Comparison of ENCODE assay signal across 8 mouse cellular contexts in the genomic region with DNA sequence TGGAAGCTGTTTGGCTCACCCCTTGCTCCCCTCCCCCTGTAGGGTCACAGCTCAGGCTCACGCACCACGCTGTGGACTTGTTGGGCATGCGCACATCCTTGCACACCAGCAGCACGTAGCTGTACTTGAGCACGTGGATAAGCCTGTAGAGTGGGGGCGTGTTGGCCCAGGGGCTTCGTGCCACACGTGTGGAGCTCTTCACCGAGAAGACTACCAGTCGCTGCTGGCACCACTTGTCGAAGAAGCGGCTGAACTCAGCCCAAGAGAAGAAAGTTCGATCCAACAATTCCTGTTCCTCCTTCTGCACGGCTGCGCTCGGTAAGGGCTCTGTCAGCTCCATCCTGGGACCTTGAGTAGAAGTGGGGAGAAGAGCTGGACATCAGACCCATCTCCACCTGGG. TPM values are rescaled to one million over a fixed set of nuclear protein-coding genes. Genes with fewer than 3 reads are reported as not detected.
A peak's percentile ranks its signal among the peaks of the same experiment; 100 is the strongest.
DNase-seq lines count a peak whose midpoint lies in the region; ATAC-seq lines count a peak whose summit lies in the region.

A gene (plus strand): TSS at position 203 of the 400 bp plus-strand sequence.

- H3K36me3 ChIP-seq in neural tube, embryonic 14.5 days (ENCODE audit: control insufficient read depth, insufficient read depth, low read length) = peaks cover 5% of the 10 kb centered on the region; the same call in 1 of the 2 replicates

- H3K9ac ChIP-seq in neural tube, embryonic 14.5 days (replicated peaks; ENCODE audit: low read depth, low read length) = peak within 1 kb of the TSS; percentile 72

- no peak for ATAC-seq in erythroblast, adult 5-6 weeks (replicated peaks; ENCODE audit: low FRiP score, poor library complexity, severe bottlenecking)
- ATAC-seq in neural tube, embryonic 14.5 days (ENCODE audit: low read depth) = no peak

- peak within 1 kb of the TSS; percentile 66 for H3K4me3 ChIP-seq in neural tube, embryonic 14.5 days (ENCODE audit: low read depth, low read length)

- 97% methylated on average over 16 of the region's 16 CpGs for WGBS in large intestine, adult 2 months
- WGBS in neural tube, embryonic 14.5 days = 98% methylated on average over 16 of the region's 16 CpGs

- no peak for DNase-seq in left cerebral cortex, postnatal 10 days (ENCODE audit: extremely low spot score in 1 of 2, low spot score in 2 of 2)
- no peak for DNase-seq in left cerebral cortex, postnatal 36 days (ENCODE audit: low spot score in 2 of 2)
- DNase-seq in adrenal gland, postnatal 36 days = no peak
- no peak for DNase-seq in large intestine, adult 2 months (ENCODE audit: low read depth, low spot score)
- DNase-seq in embryo, embryonic 11 days = no peak
- DNase-seq in right cerebral cortex, postnatal 4 days = no peak

- peak within 1 kb of the TSS; percentile 88; the same call in 1 of the 2 replicates for H3K27ac ChIP-seq in neural tube, embryonic 14.5 days (ENCODE audit: low read depth, low read length)

- no peaks in the 10 kb centered on the region for H3K27me3 ChIP-seq in neural tube, embryonic 14.5 days (ENCODE audit: control insufficient read depth, insufficient read depth, low read length)

- no peaks in the 10 kb centered on the region for H3K9me3 ChIP-seq in neural tube, embryonic 14.5 days (ENCODE audit: control insufficient read depth, low read length)

- H3K4me2 ChIP-seq in neural tube, embryonic 14.5 days (ENCODE audit: low read depth, low read length) = peak within 1 kb of the TSS; percentile 76

- peaks cover 5% of the 10 kb centered on the region for H3K4me1 ChIP-seq in neural tube, embryonic 14.5 days (ENCODE audit: control insufficient read depth, insufficient read depth, low read length)

- intact Hi-C loops in left cerebral cortex, postnatal 10 days (cut with DNase I) = no loop called here
- intact Hi-C loops in left cerebral cortex, postnatal 36 days (cut with DNase I) = loop anchor here (5.0 kb wide), 2 partner anchors 225 to 380 kb away; a partner anchor contains a TSS

RNA-seq across cellular contexts. Expression of the gene that starts here (rescaled TPM):
- total RNA-seq in left cerebral cortex, postnatal 10 days (2021) = 10 to 100 TPM; 12.9 to 15.4 TPM
- 1 to 10 TPM; 7.0 to 7.8 TPM for total RNA-seq in left cerebral cortex, postnatal 36 days (2021)
- 10 to 100 TPM; 12.3 to 12.8 TPM for total RNA-seq in adrenal gland, postnatal 36 days (2021)
- total RNA-seq in erythroblast, adult 5-6 weeks (2015; ENCODE audit: low replicate concordance) = 30.4 and 52.9 TPM in 2 replicates
- 62.7 and 99.9 TPM in 2 replicates for total RNA-seq in erythroblast, adult 5-6 weeks (2017; ENCODE audit: low replicate concordance)
- 18.4 and 20.1 TPM in 2 replicates for polyA plus RNA-seq in large intestine, adult 2 months (2012; rRNA removed)
- polyA plus RNA-seq in neural tube, embryonic 14.5 days (2014; fragmentation: Nextera tagmentation; extraction: Ambion mirVana) = 27.5 and 29.1 TPM in 2 replicates
